Mouse (Mus musculus) midbrain, embryonic 15.5 days (tissue): ENCODE data around the gene Rps26. TPM values are rescaled to one million over a fixed set of nuclear protein-coding genes. Genes with fewer than 3 reads are reported as not detected.

Experiments used
- ATAC-seq: fragments of 200-750 bp; cut with Nextera tagmentation; replicated peaks from 2 replicates; pipeline ENCODE4 v1.8.0; 2017; ENCODE audit warnings: moderate TSS enrichment
- H3K27ac ChIP-seq: fragments of 300-500 bp; sonication (generic); 2 replicates; pipeline ENCODE4 v1.5.1; 2015; ENCODE audit warnings: mild to moderate bottlenecking, inconsistent platforms
- H3K27me3 ChIP-seq: fragments of 300-500 bp; sonication (generic); replicated peaks from 2 replicates; pipeline ENCODE4 v1.6.1; 2015; ENCODE audit warnings: inconsistent platforms
- H3K36me3 ChIP-seq: fragments of 300-500 bp; sonication (generic); replicated peaks from 2 replicates; pipeline ENCODE4 v1.6.1; 2015; ENCODE audit warnings: inconsistent platforms
- H3K4me1 ChIP-seq: fragments of 300-500 bp; sonication (generic); 2 replicates; pipeline ENCODE4 v1.6.1; 2015; ENCODE audit warnings: inconsistent platforms
- H3K4me2 ChIP-seq: fragments of 300-500 bp; sonication (generic); 2 replicates; pipeline ENCODE4 v1.6.1; 2015; ENCODE audit warnings: inconsistent platforms, mild to moderate bottlenecking, moderate library complexity
- H3K4me3 ChIP-seq: fragments of 300-500 bp; sonication (generic); 2 replicates; pipeline ENCODE4 v1.5.1; 2015; ENCODE audit warnings: mild to moderate bottlenecking, inconsistent platforms
- H3K9ac ChIP-seq: fragments of 300-500 bp; sonication (generic); 2 replicates; pipeline ENCODE4 v1.6.1; 2015; ENCODE audit warnings: mild to moderate bottlenecking, inconsistent platforms
- H3K9me3 ChIP-seq: fragments of 300-500 bp; sonication (generic); 2 replicates; pipeline ENCODE4 v1.6.1; 2016; ENCODE audit warnings: inconsistent platforms
- WGBS: fragments of 180-500 bp; shearing (Covaris S2); methylation state at CpG from one replicate; pipeline ENCODE4 v1.1.7; 2015; ENCODE audit warnings: mixed read lengths; 5-methylcytosine and 5-hydroxymethylcytosine counted together
- polyA plus RNA-seq: library from polyadenylated mRNA; unstranded; fragments of >200 nt; fragmentation: Nextera tagmentation; extraction: Ambion mirVana; gene quantifications from 2 replicates; pipeline ENCODE4 v1.2.1, GENCODE M21; 2015

The Rps26 gene
- polyA plus RNA-seq, 1 experiment from 2014 or later, result 332 TPM

DNA sequence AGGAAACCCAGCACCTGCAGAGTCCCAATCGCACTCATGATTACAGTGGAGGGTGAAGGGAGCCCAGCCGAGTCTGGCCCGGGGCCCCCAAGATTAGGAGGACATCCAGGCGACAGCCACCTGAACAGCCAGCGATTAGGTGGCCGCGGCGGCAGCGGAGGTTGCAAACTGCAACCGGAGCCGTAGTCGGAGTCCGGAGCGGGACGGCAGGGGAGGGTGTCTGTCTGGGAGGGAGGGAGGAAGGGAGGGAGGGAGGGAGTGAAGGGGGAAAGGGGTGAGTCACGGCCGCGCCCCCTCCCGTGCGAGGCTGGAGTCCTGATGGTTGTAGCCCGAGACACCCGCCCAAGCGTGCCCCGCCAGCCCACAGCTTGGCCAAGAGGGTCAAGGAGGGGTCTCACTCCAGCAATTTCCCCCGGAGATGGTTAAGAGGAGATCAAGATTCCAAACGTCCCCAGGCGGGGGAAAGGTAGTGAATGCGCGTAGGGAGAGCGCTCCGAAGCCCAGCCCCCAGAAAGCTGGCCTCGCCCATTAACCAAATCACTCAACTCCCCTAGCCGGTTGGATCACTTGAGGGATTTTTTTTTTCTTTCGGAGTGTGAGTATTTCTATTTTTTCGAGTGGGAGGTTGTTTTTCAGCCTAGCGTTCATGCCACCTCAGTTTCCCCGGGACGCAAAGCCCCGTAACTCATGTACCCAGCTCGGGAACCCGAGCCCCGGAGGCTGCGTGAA, 36.9 kb downstream of the Rps26 start, which contains the start of gene Erbb3:
TSS of gene Erbb3 (minus strand) at position 189 of the 729 bp plus-strand sequence.
- WGBS, result under 1% methylated on average over 42 of the region's 43 CpGs
- Histone ChIP-seq H3K36me3 (no peaks in the 10 kb centered on the region), H3K27ac (no peak within 1 kb of the TSS), H3K27me3 (peaks cover 35% of the 10 kb centered on the region), H3K4me3 (peak within 1 kb of the TSS; percentile 50), H3K4me2 (peak within 1 kb of the TSS; percentile 97), H3K9me3 (no peaks in the 10 kb centered on the region), H3K4me1 (peaks cover 12% of the 10 kb centered on the region), H3K9ac (peak within 1 kb of the TSS; percentile 47)
- ATAC-seq, result peak; percentile 38; the same call in 1 of the 2 replicates

DNA sequence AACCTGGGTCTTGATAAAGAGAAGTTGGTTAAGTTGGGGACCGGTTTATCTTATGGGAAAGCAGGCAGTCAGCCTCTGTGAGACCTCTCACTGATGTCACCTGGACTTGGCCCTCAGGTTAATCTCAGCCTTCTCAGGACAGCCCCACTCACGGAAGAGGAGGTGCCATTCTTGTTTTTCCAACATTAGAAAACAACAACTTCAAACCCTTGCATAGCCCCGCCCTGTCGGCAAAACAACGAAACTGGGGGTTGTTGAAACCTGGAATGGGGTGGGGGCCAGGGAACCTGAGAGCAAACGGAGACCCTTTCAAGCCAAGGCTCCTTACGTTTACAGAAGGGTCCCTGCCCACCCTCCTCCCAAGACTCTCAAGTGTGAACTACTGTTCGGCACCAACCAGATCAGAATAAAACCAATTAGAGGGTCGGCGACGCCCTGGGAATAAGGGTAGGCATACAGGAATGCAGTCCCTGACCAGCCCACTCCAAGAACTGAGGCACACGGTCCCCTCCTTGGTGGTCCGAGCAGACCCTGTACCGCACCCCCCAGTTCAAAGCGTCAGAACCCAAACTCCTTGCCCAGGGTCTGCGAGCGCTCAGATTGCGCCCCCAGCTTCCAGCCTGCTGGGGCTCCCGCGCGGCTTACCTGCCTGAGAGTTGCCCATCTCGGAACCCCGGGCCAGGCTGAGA, 37.6 kb downstream of the Rps26 start:
- ATAC-seq, result 0 out of 2 replicates have a peak, but pooled peaks have one; percentile 48
- Histone ChIP-seq H3K4me1 (peaks cover 12% of the 10 kb centered on the region), H3K4me3 (peak overlapping the region; percentile 50), H3K9ac (peak overlapping the region; percentile 47; the same call in 1 of the 2 replicates), H3K9me3 (no peaks in the 10 kb centered on the region), H3K27ac (no peak overlapping the region), H3K4me2 (peak overlapping the region; percentile 97), H3K27me3 (peaks cover 35% of the 10 kb centered on the region), H3K36me3 (no peaks in the 10 kb centered on the region)
- WGBS, result 3% methylated on average over 23 of the region's 23 CpGs

DNA sequence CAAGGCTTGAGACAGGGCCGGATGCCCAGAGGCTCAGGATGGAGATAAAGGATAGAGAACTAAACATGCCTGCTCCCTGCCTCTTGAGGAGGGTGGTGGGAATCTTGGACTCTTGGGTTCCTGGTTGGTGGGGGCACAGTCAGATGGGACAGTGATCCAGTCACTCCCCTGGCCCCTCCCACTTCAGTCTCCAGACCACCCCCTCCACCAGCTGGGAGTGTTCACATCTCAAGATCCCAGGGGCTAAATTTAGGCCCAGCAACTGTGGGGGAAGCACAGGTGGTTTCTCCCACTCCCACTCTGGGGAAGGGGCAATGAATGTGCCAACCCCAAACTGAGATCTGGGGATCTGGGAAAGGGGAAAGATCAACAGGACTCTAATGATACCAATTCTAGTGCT, 38.4 kb downstream of the Rps26 start:
- Histone ChIP-seq H3K4me2 (no peak overlapping the region), H3K27ac (no peak overlapping the region), H3K36me3 (no peaks in the 10 kb centered on the region), H3K27me3 (peaks cover 35% of the 10 kb centered on the region), H3K9ac (no peak overlapping the region), H3K4me3 (no peak overlapping the region), H3K4me1 (peaks cover 12% of the 10 kb centered on the region), H3K9me3 (no peaks in the 10 kb centered on the region)
- WGBS, result 20% methylated on average over 1 of the region's 1 CpGs
- ATAC-seq, result no peak

DNA sequence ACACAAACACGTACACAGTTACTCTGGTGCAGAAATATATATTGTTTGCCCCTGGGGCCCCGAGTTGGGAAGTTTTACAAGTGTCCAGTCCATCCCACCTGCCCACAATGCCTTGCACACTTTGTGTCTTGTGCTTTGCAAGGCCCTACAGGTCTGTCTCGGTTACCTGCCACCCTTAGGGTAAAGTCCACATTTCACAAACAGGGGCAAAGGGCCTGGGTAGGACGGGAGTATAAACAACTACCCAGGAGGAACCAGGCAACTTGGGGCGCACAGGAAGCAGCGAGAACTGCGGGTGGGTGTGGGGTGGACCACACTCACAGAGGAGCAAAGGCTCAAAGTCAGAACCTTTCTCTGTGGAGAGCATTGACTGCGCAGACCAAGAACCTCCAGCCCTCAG, 38.9 kb downstream of the Rps26 start:
- H3K27me3 ChIP-seq, result peaks cover 36% of the 10 kb centered on the region
- H3K36me3 ChIP-seq, result no peaks in the 10 kb centered on the region
- H3K4me1 ChIP-seq, result peaks cover 12% of the 10 kb centered on the region
- H3K9me3 ChIP-seq, result no peaks in the 10 kb centered on the region
- no peak overlapping the region for H3K27ac ChIP-seq
- no peak for ATAC-seq
- WGBS, result 57% methylated on average over 8 of the region's 8 CpGs
- H3K9ac ChIP-seq, result no peak overlapping the region
- H3K4me2 ChIP-seq, result no peak overlapping the region
- no peak overlapping the region for H3K4me3 ChIP-seq

DNA sequence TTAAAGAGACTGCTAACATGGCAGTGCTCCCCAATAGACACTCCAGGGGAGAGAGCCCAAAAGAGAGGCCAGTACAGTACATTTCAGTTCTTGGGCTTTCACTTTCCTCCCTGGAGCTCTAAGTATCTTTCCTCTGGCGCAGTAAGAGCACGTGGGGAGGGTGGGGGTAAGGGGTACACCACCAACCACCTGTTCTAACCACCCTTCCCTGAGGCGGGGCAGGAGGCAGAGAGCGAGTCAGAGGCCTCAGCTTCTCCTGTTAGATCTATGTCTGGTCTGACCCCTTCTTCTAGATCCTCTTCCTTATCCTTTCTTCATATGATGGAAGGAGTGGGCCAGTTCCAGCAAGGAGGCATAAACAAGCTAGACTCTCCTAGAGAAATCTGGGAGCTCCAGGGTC, 39.4 kb downstream of the Rps26 start:
- no peak for ATAC-seq
- no peak overlapping the region for H3K9ac ChIP-seq
- no peaks in the 10 kb centered on the region for H3K9me3 ChIP-seq
- H3K36me3 ChIP-seq, result no peaks in the 10 kb centered on the region
- no peak overlapping the region for H3K4me3 ChIP-seq
- no peak overlapping the region for H3K4me2 ChIP-seq
- H3K27me3 ChIP-seq, result peaks cover 38% of the 10 kb centered on the region
- H3K4me1 ChIP-seq, result peaks cover 12% of the 10 kb centered on the region
- H3K27ac ChIP-seq, result no peak overlapping the region
- WGBS, result 51% methylated on average over 4 of the region's 4 CpGs

DNA sequence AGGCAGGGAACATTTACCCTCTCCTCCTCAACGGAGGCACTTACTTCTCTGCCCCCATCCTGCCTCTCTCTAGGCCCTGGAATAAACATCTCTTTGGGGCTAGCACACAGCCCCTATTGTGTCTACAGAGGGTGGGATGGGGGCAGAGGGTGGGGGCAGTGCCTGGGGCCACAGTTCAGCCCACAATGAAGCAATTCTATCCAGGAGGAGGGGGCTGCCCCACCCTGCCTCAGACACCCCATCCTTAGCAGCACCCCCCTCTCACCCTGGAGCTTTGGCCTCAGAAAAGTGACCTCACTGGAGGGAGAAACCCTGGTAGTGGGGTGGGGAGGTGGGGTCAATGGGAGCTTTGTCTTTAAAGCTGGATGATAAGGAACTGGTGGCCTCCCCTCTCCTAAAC, 40.0 kb downstream of the Rps26 start:
- WGBS, result 11% methylated on average over 1 of the region's 1 CpGs
- H3K4me2 ChIP-seq, result no peak overlapping the region
- H3K36me3 ChIP-seq, result no peaks in the 10 kb centered on the region
- H3K27me3 ChIP-seq, result peaks cover 38% of the 10 kb centered on the region
- no peaks in the 10 kb centered on the region for H3K9me3 ChIP-seq
- peaks cover 12% of the 10 kb centered on the region for H3K4me1 ChIP-seq
- no peak for ATAC-seq
- no peak overlapping the region for H3K27ac ChIP-seq
- no peak overlapping the region for H3K9ac ChIP-seq
- no peak overlapping the region for H3K4me3 ChIP-seq

DNA sequence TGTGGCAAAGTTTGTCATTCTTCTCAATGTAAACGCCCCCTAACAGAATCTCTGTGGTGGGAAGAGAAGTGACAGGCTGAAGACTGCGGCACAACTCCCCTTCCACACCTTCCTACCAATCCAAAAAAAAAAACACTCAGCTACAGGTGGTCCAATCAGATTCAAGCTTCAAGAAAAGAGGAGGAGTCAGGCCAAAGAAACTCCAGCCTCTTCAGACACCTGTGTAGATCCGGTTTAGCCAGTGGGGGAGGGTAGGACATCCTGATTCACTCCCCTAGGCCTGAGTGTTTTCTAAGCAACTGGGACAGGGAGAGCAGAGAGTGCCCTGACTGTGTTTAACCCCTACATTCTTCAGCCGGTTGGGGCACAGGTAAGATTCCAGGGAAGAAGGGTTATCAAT, 42.2 kb downstream of the Rps26 start:
- ATAC-seq, result no peak
- 7% methylated on average over 4 of the region's 4 CpGs for WGBS
- Histone ChIP-seq H3K9me3 (no peaks in the 10 kb centered on the region), H3K4me3 (no peak overlapping the region), H3K9ac (no peak overlapping the region), H3K27me3 (peaks cover 31% of the 10 kb centered on the region), H3K4me2 (no peak overlapping the region), H3K27ac (no peak overlapping the region), H3K4me1 (peaks cover 5% of the 10 kb centered on the region), H3K36me3 (no peaks in the 10 kb centered on the region)

DNA sequence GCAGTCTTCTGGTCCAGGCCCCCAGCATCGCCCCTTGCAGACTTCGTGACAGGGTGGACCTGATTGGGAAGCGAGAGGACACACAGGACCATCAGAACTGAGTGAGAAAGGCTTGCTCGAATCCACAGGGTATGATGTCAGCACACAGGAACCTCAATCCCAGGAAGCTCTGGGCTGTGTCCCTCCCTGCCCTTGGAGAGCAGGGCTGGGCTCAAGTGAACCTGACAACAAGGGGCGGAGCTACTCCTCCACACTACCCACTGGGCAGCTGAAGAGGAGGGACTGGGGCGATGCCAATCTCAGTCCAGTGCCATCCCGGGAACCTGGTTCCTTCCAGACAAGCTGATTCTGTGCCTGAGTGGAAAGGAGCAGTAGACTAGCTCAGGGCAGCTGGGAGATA, 42.9 kb downstream of the Rps26 start:
- H3K4me2 ChIP-seq, result no peak overlapping the region
- no peaks in the 10 kb centered on the region for H3K36me3 ChIP-seq
- 22% methylated on average over 7 of the region's 7 CpGs for WGBS
- H3K9ac ChIP-seq, result no peak overlapping the region
- ATAC-seq, result no peak
- peaks cover 24% of the 10 kb centered on the region for H3K27me3 ChIP-seq
- no peak overlapping the region for H3K27ac ChIP-seq
- no peaks in the 10 kb centered on the region for H3K9me3 ChIP-seq
- H3K4me1 ChIP-seq, result no peaks in the 10 kb centered on the region
- no peak overlapping the region for H3K4me3 ChIP-seq

DNA sequence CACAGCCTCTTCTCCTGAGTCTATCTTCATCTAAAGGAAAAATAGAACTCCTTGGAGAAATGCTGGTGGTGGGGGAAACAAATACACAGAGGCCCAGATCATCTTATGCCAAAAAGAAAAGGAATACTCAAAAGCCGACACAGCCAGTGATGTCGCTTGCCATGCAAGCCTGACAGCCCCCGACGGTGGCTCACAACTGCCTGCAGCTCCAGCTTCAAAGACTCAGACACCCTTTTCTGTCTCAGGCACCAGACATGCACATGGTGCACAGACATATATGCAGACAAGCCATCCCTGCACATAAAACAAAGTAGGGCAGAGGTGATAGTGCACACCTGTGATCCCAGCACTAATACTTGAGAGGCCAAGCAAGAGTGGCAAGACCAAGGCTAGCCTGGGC, 46.8 kb downstream of the Rps26 start:
- no peaks in the 10 kb centered on the region for H3K4me1 ChIP-seq
- H3K9me3 ChIP-seq, result no peaks in the 10 kb centered on the region
- H3K4me2 ChIP-seq, result no peak overlapping the region
- H3K27me3 ChIP-seq, result 0 out of 2 replicates have a peak, but pooled peaks cover 3% of the 10 kb centered on the region
- H3K36me3 ChIP-seq, result no peaks in the 10 kb centered on the region
- no peak for ATAC-seq
- H3K4me3 ChIP-seq, result no peak overlapping the region
- H3K27ac ChIP-seq, result no peak overlapping the region
- H3K9ac ChIP-seq, result no peak overlapping the region
- 77% methylated on average over 4 of the region's 4 CpGs for WGBS

DNA sequence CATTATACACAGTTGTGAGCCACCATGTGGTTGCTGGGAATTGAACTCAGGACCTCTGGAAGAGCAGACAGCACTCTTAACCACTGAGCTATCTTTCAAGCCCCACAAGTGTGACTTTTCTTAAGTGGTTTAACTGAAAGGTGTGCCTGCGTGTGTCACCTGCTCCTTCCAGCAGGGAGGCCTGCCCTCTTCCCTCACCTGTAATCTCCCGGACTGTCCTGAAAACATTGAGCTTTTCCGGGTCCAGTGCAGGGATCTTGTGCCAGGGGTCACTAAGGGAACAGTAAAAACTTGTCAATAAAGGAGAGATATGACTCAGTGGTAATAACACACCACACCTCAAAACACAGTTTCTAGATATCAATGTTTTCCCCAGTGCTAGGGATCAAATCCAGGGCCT, 47.2 kb downstream of the Rps26 start:
- no peaks in the 10 kb centered on the region for H3K36me3 ChIP-seq

DNA sequence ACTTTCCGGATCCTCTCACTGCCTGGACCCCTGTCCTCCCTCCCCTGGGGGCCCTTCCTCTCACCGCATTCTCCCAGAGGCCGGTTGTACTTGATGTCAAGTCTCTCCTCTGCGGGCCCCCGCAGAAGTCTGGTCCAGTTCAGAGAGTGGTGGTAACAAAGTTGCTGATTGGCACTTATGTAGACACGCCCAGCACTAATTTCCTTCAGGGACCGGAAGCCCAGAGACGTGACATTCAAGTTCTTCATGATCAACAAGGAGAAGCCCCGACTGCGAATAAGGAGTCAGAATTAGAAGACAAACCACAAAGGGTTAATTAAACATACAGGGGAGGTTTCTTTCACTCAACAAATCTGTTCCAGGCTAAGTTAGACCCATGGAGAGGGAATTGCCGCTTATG, 48.2 kb downstream of the Rps26 start:
- H3K36me3 ChIP-seq, result no peaks in the 10 kb centered on the region
- ATAC-seq, result no peak
- no peak overlapping the region for H3K4me2 ChIP-seq
- H3K9ac ChIP-seq, result no peak overlapping the region
- 81% methylated on average over 11 of the region's 11 CpGs for WGBS
- H3K4me3 ChIP-seq, result no peak overlapping the region
- H3K27me3 ChIP-seq, result 0 out of 2 replicates have a peak, but pooled peaks cover 3% of the 10 kb centered on the region
- no peaks in the 10 kb centered on the region for H3K9me3 ChIP-seq
- no peak overlapping the region for H3K27ac ChIP-seq
- no peaks in the 10 kb centered on the region for H3K4me1 ChIP-seq

More for the DNA sequence above, 47.2 kb downstream of the Rps26 start:
- no peak overlapping the region for H3K4me3 ChIP-seq
- H3K4me1 ChIP-seq, result no peaks in the 10 kb centered on the region
- WGBS, result 92% methylated on average over 3 of the region's 3 CpGs
- H3K9ac ChIP-seq, result no peak overlapping the region
- no peaks in the 10 kb centered on the region for H3K9me3 ChIP-seq
- H3K27ac ChIP-seq, result no peak overlapping the region
- no peak overlapping the region for H3K4me2 ChIP-seq
- 0 out of 2 replicates have a peak, but pooled peaks cover 3% of the 10 kb centered on the region for H3K27me3 ChIP-seq
- ATAC-seq, result no peak

DNA sequence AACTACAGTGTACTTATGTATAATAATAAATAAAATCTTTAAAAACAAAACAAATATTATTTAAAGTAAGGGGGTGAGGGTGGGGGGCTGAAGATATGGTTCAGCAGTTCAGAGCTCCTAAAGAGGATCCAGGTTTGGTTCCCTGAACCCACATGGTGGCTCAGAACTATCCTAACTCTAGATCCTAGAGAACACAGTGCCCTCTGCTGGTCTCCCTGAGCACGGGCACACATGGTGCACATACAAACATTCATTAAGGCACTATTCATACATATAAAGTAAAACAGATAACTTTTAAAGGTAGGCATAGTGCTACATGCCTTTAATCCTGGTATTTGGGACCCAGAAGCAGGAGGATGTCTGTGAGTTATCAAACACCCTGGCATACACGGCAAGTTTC, 51.5 kb downstream of the Rps26 start:
- H3K36me3 ChIP-seq, result no peaks in the 10 kb centered on the region
- H3K4me3 ChIP-seq, result no peak overlapping the region
- 94% methylated on average over 2 of the region's 2 CpGs for WGBS
- H3K9ac ChIP-seq, result no peak overlapping the region
- no peak for ATAC-seq
- no peaks in the 10 kb centered on the region for H3K27me3 ChIP-seq
- no peaks in the 10 kb centered on the region for H3K9me3 ChIP-seq
- no peak overlapping the region for H3K27ac ChIP-seq
- no peak overlapping the region for H3K4me2 ChIP-seq
- no peaks in the 10 kb centered on the region for H3K4me1 ChIP-seq
